16 mouse cellular contexts compared by ENCODE assay signal in genomic region chr5:35972739-35973138, GRCm38 (mm10).
DNase-seq lines count a peak whose midpoint lies in the region; ATAC-seq lines count a peak whose summit lies in the region.
"Had no signal": no experiment of that assay in that cellular context is flagged by ENCODE, and none has a peak within 500 bp of the region (broad histone marks: within the 10 kb centered on the region; RNA-seq: fewer than 3 reads in every experiment).

No protein-coding gene starts in this region.

- H3K9me3 ChIP-seq in heart, embryonic 11.5 days (replicated peaks; ENCODE audit: control insufficient read depth, low read length): no peaks in the 10 kb centered on the region
- no peaks in the 10 kb centered on the region for H3K9me3 ChIP-seq in kidney, embryonic 16.5 days (ENCODE audit: low read length)
- H3K9me3 ChIP-seq in forebrain, embryonic 14.5 days (replicated peaks; ENCODE audit: control insufficient read depth, low read length): no peaks in the 10 kb centered on the region
- no peaks in the 10 kb centered on the region for H3K9me3 ChIP-seq in liver, embryonic 12.5 days (replicated peaks)
- H3K9me3 ChIP-seq: forebrain, embryonic 12.5 days; G1E; hindbrain, embryonic 13.5 days had no signal

- no peak overlapping the region for H3K4me2 ChIP-seq in heart, embryonic 11.5 days
- no peak overlapping the region for H3K4me2 ChIP-seq in kidney, embryonic 16.5 days (replicated peaks; ENCODE audit: low read depth, low read length)
- H3K4me2 ChIP-seq in forebrain, embryonic 14.5 days (ENCODE audit: low read length): no peak overlapping the region
- H3K4me2 ChIP-seq in liver, embryonic 12.5 days: no peak overlapping the region
- H3K4me2 ChIP-seq: forebrain, embryonic 12.5 days; hindbrain, embryonic 13.5 days; liver, embryonic 11.5 days had no signal

- no peak for ATAC-seq in heart, embryonic 11.5 days (replicated peaks; ENCODE audit: insufficient number of reproducible peaks, low FRiP score, low TSS enrichment)
- ATAC-seq in kidney, embryonic 16.5 days (ENCODE audit: low FRiP score, low TSS enrichment): peak; percentile 14; the same call in 1 of the 2 replicates
- ATAC-seq in forebrain, embryonic 14.5 days: no peak
- no peak for ATAC-seq in liver, embryonic 12.5 days

- H3K27ac ChIP-seq in heart, embryonic 11.5 days (ENCODE audit: low read depth, low read length): 0 out of 2 replicates have a peak overlapping the region, but pooled peaks have one; percentile 12
- no peak overlapping the region; the same call in 1 of the 2 replicates for H3K27ac ChIP-seq in kidney, embryonic 16.5 days (ENCODE audit: low read length)
- no peak overlapping the region for H3K27ac ChIP-seq in forebrain, embryonic 14.5 days (ENCODE audit: low read depth, low read length)
- no peak overlapping the region for H3K27ac ChIP-seq in liver, embryonic 12.5 days
- H3K27ac ChIP-seq: forebrain, embryonic 12.5 days had no signal

- no peak overlapping the region for H3K4me3 ChIP-seq in heart, embryonic 11.5 days (ENCODE audit: low read depth, low read length)
- no peak overlapping the region for H3K4me3 ChIP-seq in kidney, embryonic 16.5 days (ENCODE audit: low read length)
- H3K4me3 ChIP-seq in forebrain, embryonic 14.5 days (ENCODE audit: low read depth, low read length): no peak overlapping the region
- no peak overlapping the region for H3K4me3 ChIP-seq in liver, embryonic 12.5 days
- H3K4me3 ChIP-seq: forebrain, embryonic 12.5 days; hindbrain, embryonic 13.5 days had no signal

- no peak overlapping the region for H3K9ac ChIP-seq in heart, embryonic 11.5 days (ENCODE audit: low read depth, low read length)
- H3K9ac ChIP-seq in kidney, embryonic 16.5 days (replicated peaks; ENCODE audit: low read length): no peak overlapping the region
- no peak overlapping the region for H3K9ac ChIP-seq in forebrain, embryonic 14.5 days (ENCODE audit: low read length)
- no peak overlapping the region for H3K9ac ChIP-seq in liver, embryonic 12.5 days
- H3K9ac ChIP-seq: forebrain, embryonic 12.5 days; hindbrain, embryonic 13.5 days had no signal

- peaks cover 21% of the 10 kb centered on the region for H3K4me1 ChIP-seq in heart, embryonic 11.5 days (ENCODE audit: control insufficient read depth, insufficient read depth, low read length)
- peaks cover 42% of the 10 kb centered on the region for H3K4me1 ChIP-seq in kidney, embryonic 16.5 days (ENCODE audit: insufficient read depth, low read length)
- H3K4me1 ChIP-seq in forebrain, embryonic 14.5 days (ENCODE audit: control insufficient read depth, insufficient read depth, low read length): no peaks in the 10 kb centered on the region
- no peaks in the 10 kb centered on the region; the same call in 1 of the 2 replicates for H3K4me1 ChIP-seq in liver, embryonic 12.5 days

- no peak for DNase-seq in heart, postnatal 25 days (ENCODE audit: low spot score)
- no peak for DNase-seq in kidney, adult 11 months
- peak; percentile 50 for DNase-seq in embryo, embryonic 10.5 days (ENCODE audit: low spot score)
- peak; percentile 43 for DNase-seq in lung, postnatal 25 days (ENCODE audit: low spot score)
- no peak for DNase-seq in forebrain, embryonic 14.5 days (ENCODE audit: low spot score)
- DNase-seq: cerebellum, adult 11 months; kidney, postnatal 4 days; right cerebral cortex, postnatal 14 days; thymus, postnatal 14 days had no signal

- H3K36me3 ChIP-seq in heart, embryonic 11.5 days (ENCODE audit: control insufficient read depth, insufficient read depth, low read length): peaks cover 28% of the 10 kb centered on the region
- peaks cover 32% of the 10 kb centered on the region for H3K36me3 ChIP-seq in kidney, embryonic 16.5 days (ENCODE audit: insufficient read depth, low read length)
- peaks cover 61% of the 10 kb centered on the region for H3K36me3 ChIP-seq in forebrain, embryonic 14.5 days (ENCODE audit: control insufficient read depth, insufficient read depth, low read length)
- H3K36me3 ChIP-seq in liver, embryonic 12.5 days: peaks cover 5% of the 10 kb centered on the region; the same call in 1 of the 2 replicates
- H3K36me3 ChIP-seq: G1E had no signal

- 49% methylated on average over 7 of the region's 7 CpGs for WGBS in heart, embryonic 11.5 days (ENCODE audit: insufficient replicate concordance)
- 29% methylated on average over 7 of the region's 7 CpGs for WGBS in kidney, embryonic 16.5 days
- 85% methylated on average over 7 of the region's 7 CpGs for WGBS in forebrain, embryonic 14.5 days
- 63% methylated on average over 7 of the region's 7 CpGs for WGBS in liver, embryonic 12.5 days (ENCODE audit: insufficient replicate concordance)

- intact Hi-C loops in heart, postnatal 25 days (cut with DNase I): loop anchor here (1.0 kb wide), 1 partner anchor 102 kb away; no protein-coding TSS in a partner anchor

- H3K27me3 ChIP-seq in heart, embryonic 11.5 days (ENCODE audit: control insufficient read depth, insufficient read depth, low read length): no peaks in the 10 kb centered on the region
- H3K27me3 ChIP-seq in kidney, embryonic 16.5 days (ENCODE audit: insufficient read depth, low read length): no peaks in the 10 kb centered on the region
- no peaks in the 10 kb centered on the region for H3K27me3 ChIP-seq in forebrain, embryonic 14.5 days (replicated peaks; ENCODE audit: control insufficient read depth, insufficient read depth, low read length)
- H3K27me3 ChIP-seq in liver, embryonic 12.5 days (replicated peaks): no peaks in the 10 kb centered on the region
- H3K27me3 ChIP-seq: forebrain, embryonic 12.5 days; hindbrain, embryonic 13.5 days had no signal

Comparison
In these comparisons a context has a peak if more than half of its experiments do, and no peak if none do; other contexts are left out.
1. DNase-seq: peak in embryo, embryonic 10.5 days (single experiment) and lung, postnatal 25 days (single experiment); none in heart, postnatal 25 days (single experiment), kidney, adult 11 months (single experiment) and forebrain, embryonic 14.5 days (single experiment).